9 mouse cellular contexts compared by ENCODE assay signal in genomic region chr10:33623577-33623991, GRCm38 (mm10). TPM values are rescaled to one million over a fixed set of nuclear protein-coding genes. Genes with fewer than 3 reads are reported as not detected.
DNase-seq lines count a peak whose midpoint lies in the region; ATAC-seq and TF ChIP-seq lines count a peak whose summit lies in the region.
"Had no signal": no experiment of that assay in that cellular context is flagged by ENCODE, and none has a peak within 500 bp of the region (broad histone marks: within the 10 kb centered on the region; RNA-seq: fewer than 3 reads in every experiment).

No protein-coding gene starts in this region.

- no peak overlapping the region for H3K9ac ChIP-seq in embryonic facial prominence, embryonic 12.5 days
- H3K9ac ChIP-seq in hindbrain, postnatal 0 days (replicated peaks; ENCODE audit: low read length): peak overlapping the region; percentile 79
- peak overlapping the region; percentile 85 for H3K9ac ChIP-seq in neural tube, embryonic 13.5 days

- no peaks in the 10 kb centered on the region for H3K36me3 ChIP-seq in embryonic facial prominence, embryonic 12.5 days
- no peaks in the 10 kb centered on the region for H3K36me3 ChIP-seq in hindbrain, postnatal 0 days (ENCODE audit: insufficient read depth, low read length)
- no peaks in the 10 kb centered on the region for H3K36me3 ChIP-seq in neural tube, embryonic 13.5 days

- H3K27me3 ChIP-seq in embryonic facial prominence, embryonic 12.5 days: peaks cover 14% of the 10 kb centered on the region
- H3K27me3 ChIP-seq in hindbrain, postnatal 0 days (ENCODE audit: insufficient read depth, low read length): no peaks in the 10 kb centered on the region
- H3K27me3 ChIP-seq in neural tube, embryonic 13.5 days: no peaks in the 10 kb centered on the region

- peak overlapping the region; percentile 78 for H3K4me2 ChIP-seq in embryonic facial prominence, embryonic 12.5 days (replicated peaks)
- peak overlapping the region; percentile 78 for H3K4me2 ChIP-seq in hindbrain, postnatal 0 days (ENCODE audit: low read depth, low read length)
- H3K4me2 ChIP-seq in neural tube, embryonic 13.5 days: peak overlapping the region; percentile 69

- no peak overlapping the region for H3K27ac ChIP-seq in embryonic facial prominence, embryonic 12.5 days
- H3K27ac ChIP-seq in hindbrain, postnatal 0 days: peak overlapping the region; percentile 93
- H3K27ac ChIP-seq in neural tube, embryonic 13.5 days (replicated peaks): peak overlapping the region; percentile 88

- peak; percentile 36 for DNase-seq in layer of hippocampus, adult 9-11 months
- no peak for DNase-seq in layer of hippocampus, adult 8-10 months (ENCODE audit: low spot score in 2 of 2)
- peak; percentile 36 for DNase-seq in hindbrain, postnatal 0 days (ENCODE audit: low spot score)
- no peak for DNase-seq in gastrocnemius, postnatal 14 days
- DNase-seq in T-cell, adult 2 months (ENCODE audit: low spot score): no peak
- DNase-seq: lung, adult 2 months had no signal

- no peak for ATAC-seq in embryonic facial prominence, embryonic 12.5 days (ENCODE audit: insufficient number of reproducible peaks, insufficient read depth, low FRiP score, low TSS enrichment)
- ATAC-seq in hindbrain, postnatal 0 days: peak; percentile 80
- peak; percentile 80 for ATAC-seq in neural tube, embryonic 13.5 days (ENCODE audit: low read depth)
- no peak for ATAC-seq in granulocyte monocyte progenitor cell, adult 5-6 weeks (replicated peaks; ENCODE audit: poor library complexity, severe bottlenecking)

- TF ChIP-seq CTCF in hindbrain, postnatal 0 days (IDR thresholded peaks at IDR 0.05; ENCODE audit: low read depth): no peak

- H3K9me3 ChIP-seq in embryonic facial prominence, embryonic 12.5 days: no peaks in the 10 kb centered on the region
- no peaks in the 10 kb centered on the region for H3K9me3 ChIP-seq in hindbrain, postnatal 0 days (ENCODE audit: low read length)
- no peaks in the 10 kb centered on the region for H3K9me3 ChIP-seq in neural tube, embryonic 13.5 days

- H3K4me3 ChIP-seq in embryonic facial prominence, embryonic 12.5 days: peak overlapping the region; percentile 43; the same call in 1 of the 2 replicates
- peak overlapping the region; percentile 65 for H3K4me3 ChIP-seq in hindbrain, postnatal 0 days (ENCODE audit: low read length)
- H3K4me3 ChIP-seq in neural tube, embryonic 13.5 days: peak overlapping the region; percentile 63

- WGBS in embryonic facial prominence, embryonic 12.5 days: 19% methylated on average over 6 of the region's 6 CpGs
- WGBS in hindbrain, postnatal 0 days: 18% methylated on average over 6 of the region's 6 CpGs
- WGBS in neural tube, embryonic 13.5 days: 13% methylated on average over 6 of the region's 6 CpGs

- 0 out of 2 replicates have a peak, but pooled peaks cover 3% of the 10 kb centered on the region for H3K4me1 ChIP-seq in embryonic facial prominence, embryonic 12.5 days
- no peaks in the 10 kb centered on the region for H3K4me1 ChIP-seq in hindbrain, postnatal 0 days (ENCODE audit: insufficient read depth, low read length)
- peaks cover 19% of the 10 kb centered on the region for H3K4me1 ChIP-seq in neural tube, embryonic 13.5 days (replicated peaks)

- intact Hi-C loops in gastrocnemius, postnatal 14 days (cut with DNase I; ENCODE audit: low total_unique reads): no loop called here

RNA-seq across cellular contexts. Expression of gene Clvs2, which starts 1.0 kb away (rescaled TPM):
- 10 to 100 TPM; 71.8 to 96.0 (median 85.4) TPM for total RNA-seq in layer of hippocampus, adult 8-10 months (2022)
- 0.65 and 0.87 TPM in 2 replicates for polyA plus RNA-seq in embryonic facial prominence, embryonic 12.5 days (2016; fragmentation: Nextera tagmentation; extraction: Ambion mirVana)
- 10.2 and 13.2 TPM in 2 replicates for total RNA-seq in hindbrain, postnatal 0 days (2014; rRNA removed)
- 18.8 and 19.1 TPM in 2 replicates for polyA plus RNA-seq in hindbrain, postnatal 0 days (2015; fragmentation: Nextera tagmentation; extraction: Ambion mirVana)
- polyA plus RNA-seq in neural tube, embryonic 13.5 days (2015; fragmentation: Nextera tagmentation; extraction: Ambion mirVana): 13.4 and 15.5 TPM in 2 replicates
- not detected in 2 replicates for total RNA-seq in granulocyte monocyte progenitor cell, adult 5-6 weeks (2014; fragmentation: Nextera tagmentation)
- not detected in 2 replicates for total RNA-seq in granulocyte monocyte progenitor cell, adult 5-6 weeks (2017)
- total RNA-seq in gastrocnemius, postnatal 14 days (2021): not detected
- polyA plus RNA-seq: lung, adult 2 months had no signal

Comparison
In these comparisons a context has a peak if more than half of its experiments do, and no peak if none do; other contexts are left out.
1. DNase-seq: peak in layer of hippocampus, adult 9-11 months (single experiment) and hindbrain, postnatal 0 days (single experiment); none in layer of hippocampus, adult 8-10 months (0 of 2), gastrocnemius, postnatal 14 days (single experiment) and T-cell, adult 2 months (single experiment).
2. ATAC-seq: peak in hindbrain, postnatal 0 days (single experiment) and neural tube, embryonic 13.5 days (single experiment); none in embryonic facial prominence, embryonic 12.5 days (single experiment) and granulocyte monocyte progenitor cell, adult 5-6 weeks (single experiment).
3. RNA of gene Clvs2, which starts 1.0 kb away (total RNA-seq): 71.8 to 96.0 TPM in layer of hippocampus, adult 8-10 months and 10.2 to 13.2 TPM in hindbrain, postnatal 0 days; not detected in gastrocnemius, postnatal 14 days and not detected in granulocyte monocyte progenitor cell, adult 5-6 weeks; every median in the first group is over 10 times any median in the second.
4. Peak in every context shown above with its lines, with median percentiles within 50 percentile points of each other: H3K4me2 ChIP-seq and H3K4me3 ChIP-seq.